Mouse (Mus musculus) CH12.LX (cell line): ENCODE data around the gene Zmynd11.

Source experiments
- CHD2 ChIP-seq: IDR thresholded peaks from 2 replicates; pipeline ENCODE4 v1.6.1; 2011; ENCODE audit warnings: low read length, improper control_type of control experiment
- CTCF ChIP-seq, 2 experiments: IDR thresholded peaks in 1 of 2; conservative IDR thresholded peaks in 1 of 2; 2 replicates each; pipeline ENCODE4 v1.5.1; 2011 to 2012; ENCODE audit warnings: low read depth in 2 of 2, low read length in 2 of 2, improper control_type of control experiment in 1 of 2, inconsistent platforms in 1 of 2, mild to moderate bottlenecking in 1 of 2, moderate library complexity in 1 of 2
- EP300 ChIP-seq: IDR thresholded peaks from 2 replicates; pipeline ENCODE4 v1.6.1; 2011; ENCODE audit warnings: low read length, improper control_type of control experiment
- ETS1 ChIP-seq: conservative IDR thresholded peaks from 2 replicates; pipeline ENCODE4 v1.6.1; 2012; ENCODE audit warnings: low read depth, mild to moderate bottlenecking, inconsistent platforms, low read length, improper control_type of control experiment, moderate library complexity
- JUN ChIP-seq: IDR thresholded peaks from 2 replicates; pipeline ENCODE4 v1.6.1; 2011; ENCODE audit warnings: low read depth, mild to moderate bottlenecking, low read length, improper control_type of control experiment, moderate library complexity; ENCODE audit not compliant: insufficient read depth
- MAX ChIP-seq: IDR thresholded peaks from 2 replicates; pipeline ENCODE4 v1.6.1; 2011; ENCODE audit warnings: low read length, improper control_type of control experiment
- POLR2A ChIP-seq: IDR thresholded peaks from 2 replicates; pipeline ENCODE4 v1.6.1; 2011; ENCODE audit warnings: low read depth, mild to moderate bottlenecking, improper control_type of control experiment, low read length
- POLR2AphosphoS2 ChIP-seq: IDR thresholded peaks from 2 replicates; pipeline ENCODE4 v1.6.1; 2011; ENCODE audit warnings: low read depth, low read length, improper control_type of control experiment
- RCOR1 ChIP-seq: conservative IDR thresholded peaks from 2 replicates; pipeline ENCODE4 v1.6.1; 2012; ENCODE audit warnings: low read depth, mild to moderate bottlenecking, inconsistent platforms, low read length, improper control_type of control experiment
- TBP ChIP-seq: conservative IDR thresholded peaks from 2 replicates; pipeline ENCODE4 v1.6.1; 2011; ENCODE audit warnings: low read depth, low read length, improper control_type of control experiment
- ZKSCAN1 ChIP-seq: IDR thresholded peaks from 2 replicates; pipeline ENCODE4 v1.6.1; 2012; ENCODE audit warnings: low read depth, inconsistent platforms, low read length, improper control_type of control experiment, borderline replicate concordance
- ZNF384 ChIP-seq: IDR thresholded peaks from 2 replicates; pipeline ENCODE4 v1.6.1; 2012; ENCODE audit warnings: low read depth, low read length, improper control_type of control experiment, inconsistent platforms

DNA sequence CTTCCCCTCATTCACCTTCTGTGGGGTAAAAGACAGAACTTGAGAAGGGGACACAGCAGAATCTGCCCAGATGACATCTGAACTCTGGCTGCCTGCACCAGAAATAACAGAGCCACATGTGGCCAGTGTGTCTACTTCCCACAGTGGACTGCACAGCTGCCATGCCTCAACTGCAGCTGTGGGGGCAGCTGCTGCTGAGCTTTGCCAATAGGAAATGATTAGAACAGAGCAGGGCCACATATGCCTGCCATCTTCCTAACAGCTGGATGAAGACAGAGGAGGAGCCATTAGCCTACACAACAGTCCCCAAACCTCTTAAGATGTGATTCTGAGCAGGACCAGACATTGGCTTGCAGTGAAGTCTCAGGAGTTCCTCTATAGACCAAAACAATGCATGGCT is 69.3 kb downstream of the Zmynd11 start:
- no peak for TF ChIP-seq POLR2A
- TF ChIP-seq CTCF (conservative IDR thresholded peaks at IDR 0.05 in 1 of 2, IDR thresholded peaks at IDR 0.05 in 1 of 2; ENCODE audit: low read depth in 2 of 2, low read length in 2 of 2) = no peak
- no peak for TF ChIP-seq MAX
- no peak for TF ChIP-seq EP300
- peak; percentile 23; the same call in 1 of the 2 replicates for TF ChIP-seq ETS1
- TF ChIP-seq JUN = no peak
- no peak for TF ChIP-seq ZNF384
- TF ChIP-seq POLR2AphosphoS2 = no peak
- TF ChIP-seq ZKSCAN1 = no peak
- TF ChIP-seq CHD2 = no peak
- no peak for TF ChIP-seq RCOR1
- TF ChIP-seq TBP = no peak
